Mouse (Mus musculus) stomach, embryonic 15.5 days (tissue): ENCODE data around the gene Mid1. TPM values are rescaled to one million over a fixed set of nuclear protein-coding genes. Genes with fewer than 3 reads are reported as not detected.
A peak's percentile ranks its signal among the peaks of the same experiment; 100 is the strongest.
"Not testable (repeated sequence)": the region's sequence is repeated elsewhere in the genome, so short reads cannot be mapped to it uniquely, and the experiment has no call there.

Experiments used
- ATAC-seq: fragments of 200-750 bp; cut with Nextera tagmentation; 2 replicates; pipeline ENCODE4 v1.8.0; 2017; ENCODE audit warnings: low read depth, moderate number of reproducible peaks, moderate TSS enrichment; ENCODE audit not compliant: insufficient read depth, low FRiP score
- H3K27ac ChIP-seq: fragments of 300-500 bp; sonication (generic); 2 replicates; pipeline ENCODE4 v1.5.1; 2015; ENCODE audit warnings: mild to moderate bottlenecking, inconsistent platforms
- H3K27me3 ChIP-seq: fragments of 300-500 bp; sonication (generic); replicated peaks from 2 replicates; pipeline ENCODE4 v1.6.1; 2015; ENCODE audit warnings: inconsistent platforms
- H3K36me3 ChIP-seq: fragments of 300-500 bp; sonication (generic); 2 replicates; pipeline ENCODE4 v1.6.1; 2015; ENCODE audit warnings: inconsistent platforms
- H3K4me1 ChIP-seq: fragments of 300-500 bp; sonication (generic); 2 replicates; pipeline ENCODE4 v1.6.1; 2015; ENCODE audit warnings: inconsistent platforms
- H3K4me2 ChIP-seq: fragments of 300-500 bp; sonication (generic); 2 replicates; pipeline ENCODE4 v1.6.1; 2015; ENCODE audit warnings: mild to moderate bottlenecking, inconsistent platforms
- H3K4me3 ChIP-seq: fragments of 300-500 bp; sonication (generic); replicated peaks from 2 replicates; pipeline ENCODE4 v1.5.1; 2015; ENCODE audit warnings: inconsistent platforms
- H3K9ac ChIP-seq: fragments of 300-500 bp; sonication (generic); 2 replicates; pipeline ENCODE4 v1.6.1; 2015; ENCODE audit warnings: inconsistent platforms
- H3K9me3 ChIP-seq: fragments of 300-500 bp; sonication (generic); 2 replicates; pipeline ENCODE4 v1.6.1; 2016; ENCODE audit warnings: inconsistent platforms
- WGBS: fragments of 180-500 bp; shearing (Covaris S2); methylation state at CpG from one replicate; pipeline ENCODE4 v1.1.7; 2015; 5-methylcytosine and 5-hydroxymethylcytosine counted together
- polyA plus RNA-seq: library from polyadenylated mRNA; unstranded; fragments of >200 nt; fragmentation: Nextera tagmentation; extraction: Ambion mirVana; gene quantifications from 2 replicates; pipeline ENCODE4 v1.2.1, GENCODE M21; 2015

Mid1 gene
- polyA plus RNA-seq, 1 experiment from 2014 or later: 6.6 TPM

GRCm38 (mm10) chrX:170009016-170009750 is 324.2 kb downstream of the Mid1 start, which contains the start of gene Gm21887:
Gene Gm21887 (plus strand): TSS chrX:170009659.
- 70% methylated on average over 117 of the region's 118 CpGs for whole genome bisulfite sequencing
- not testable (repeated sequence) for H3K4me1 ChIP-seq, H3K36me3 ChIP-seq, H3K27me3 ChIP-seq
- peak within 1 kb of the TSS; percentile 67 for H3K27ac ChIP-seq
- peaks cover 18% of the 10 kb centered on the region for H3K9me3 ChIP-seq
- peak; percentile 81 for ATAC-seq
- peak within 1 kb of the TSS; percentile 53 for H3K4me3 ChIP-seq
- H3K4me2 ChIP-seq: peak within 1 kb of the TSS; percentile 4; the same call in 1 of the 2 replicates
- peak within 1 kb of the TSS; percentile 54 for H3K9ac ChIP-seq

GRCm38 (mm10) chrX:170009801-170010221 is 324.8 kb downstream of the Mid1 start:
- H3K4me2 ChIP-seq, H3K36me3 ChIP-seq, H3K27me3 ChIP-seq, H3K4me1 ChIP-seq: not testable (repeated sequence)
- H3K27ac ChIP-seq: peak overlapping the region; percentile 67; the same call in 1 of the 2 replicates
- peak; percentile 97 for ATAC-seq
- 58% methylated on average over 25 of the region's 25 CpGs for WGBS
- H3K9me3 ChIP-seq: peaks cover 16% of the 10 kb centered on the region
- H3K4me3 ChIP-seq: peak overlapping the region; percentile 53
- H3K9ac ChIP-seq: peak overlapping the region; percentile 54

GRCm38 (mm10) chrX:170010581-170011528 is 325.9 kb downstream of the Mid1 start:
- H3K27me3 ChIP-seq, H3K27ac ChIP-seq, H3K9ac ChIP-seq, H3K4me1 ChIP-seq, H3K36me3 ChIP-seq: not testable (repeated sequence)
- H3K4me2 ChIP-seq: peak overlapping the region; percentile 4; the same call in 1 of the 2 replicates
- 80% methylated on average over 97 of the region's 97 CpGs for WGBS
- peaks cover 16% of the 10 kb centered on the region for H3K9me3 ChIP-seq
- H3K4me3 ChIP-seq: peak overlapping the region; percentile 3
- ATAC-seq: peak; percentile 4; the same call in 1 of the 2 replicates

GRCm38 (mm10) chrX:170011529-170011879 is 326.5 kb downstream of the Mid1 start:
- H3K9ac ChIP-seq, ATAC-seq, H3K4me2 ChIP-seq, H3K27me3 ChIP-seq, H3K27ac ChIP-seq, H3K4me1 ChIP-seq, H3K36me3 ChIP-seq, H3K4me3 ChIP-seq: not testable (repeated sequence)
- WGBS: 81% methylated on average over 6 of the region's 10 CpGs
- H3K9me3 ChIP-seq: peaks cover 16% of the 10 kb centered on the region

GRCm38 (mm10) chrX:170013421-170013820 is 328.4 kb downstream of the Mid1 start:
- not testable (repeated sequence) for H3K4me1 ChIP-seq, H3K4me2 ChIP-seq, H3K9ac ChIP-seq, H3K27ac ChIP-seq, H3K27me3 ChIP-seq, ATAC-seq, H3K4me3 ChIP-seq
- WGBS: no CpG with 5 or more reads among the region's 13 CpGs
- H3K36me3 ChIP-seq: peaks cover 12% of the 10 kb centered on the region
- H3K9me3 ChIP-seq: peaks cover 16% of the 10 kb centered on the region

- Histone ChIP-seq H3K9me3 (peaks cover 16% of the 10 kb centered on the region), H3K36me3 (peaks cover 18% of the 10 kb centered on the region)
- H3K27me3 ChIP-seq, H3K27ac ChIP-seq, ATAC-seq, H3K4me3 ChIP-seq, H3K4me2 ChIP-seq, H3K4me1 ChIP-seq, H3K9ac ChIP-seq: not testable (repeated sequence)
- WGBS: 82% methylated on average over 4 of the region's 13 CpGs
Observed at GRCm38 (mm10) chrX:170014038-170014437, 329.0 kb downstream of the Mid1 start.

- not testable (repeated sequence) for H3K4me1 ChIP-seq, H3K27me3 ChIP-seq, H3K4me2 ChIP-seq, H3K27ac ChIP-seq, H3K9ac ChIP-seq, ATAC-seq, H3K9me3 ChIP-seq, H3K4me3 ChIP-seq
- peaks cover 29% of the 10 kb centered on the region for H3K36me3 ChIP-seq
- 88% methylated on average over 10 of the region's 12 CpGs for WGBS
Observed at GRCm38 (mm10) chrX:170015883-170016282, 330.9 kb downstream of the Mid1 start.

GRCm38 (mm10) chrX:170017333-170018245 is 332.6 kb downstream of the Mid1 start:
- H3K27me3 ChIP-seq, H3K27ac ChIP-seq, H3K4me1 ChIP-seq, H3K9me3 ChIP-seq, H3K9ac ChIP-seq: not testable (repeated sequence)
- ATAC-seq: peak; percentile 75
- peaks cover 24% of the 10 kb centered on the region for H3K36me3 ChIP-seq
- WGBS: 58% methylated on average over 27 of the region's 27 CpGs
- H3K4me3 ChIP-seq: 0 out of 2 replicates have a peak overlapping the region, but pooled peaks have one; percentile 2
- H3K4me2 ChIP-seq: peak overlapping the region; percentile 1; the same call in 1 of the 2 replicates

- not testable (repeated sequence) for H3K4me2 ChIP-seq, H3K4me1 ChIP-seq, H3K9ac ChIP-seq, H3K27ac ChIP-seq, H3K4me3 ChIP-seq, H3K9me3 ChIP-seq, H3K27me3 ChIP-seq
- H3K36me3 ChIP-seq: peaks cover 24% of the 10 kb centered on the region
- peak; percentile 80 for ATAC-seq
- 84% methylated on average over 66 of the region's 66 CpGs for WGBS
Observed at GRCm38 (mm10) chrX:170018571-170019218, 333.7 kb downstream of the Mid1 start.

- WGBS: 84% methylated on average over 30 of the region's 30 CpGs
- H3K9me3 ChIP-seq, H3K4me1 ChIP-seq, H3K27ac ChIP-seq, H3K4me2 ChIP-seq, H3K9ac ChIP-seq, H3K4me3 ChIP-seq, H3K27me3 ChIP-seq: not testable (repeated sequence)
- peak; percentile 50 for ATAC-seq
- peaks cover 24% of the 10 kb centered on the region for H3K36me3 ChIP-seq
Observed at GRCm38 (mm10) chrX:170019219-170019953, 334.4 kb downstream of the Mid1 start.
